Mouse (Mus musculus): ENCODE results near the gene Plekha1.

Gene Plekha1

GRCm38 (mm10) chr7:130860721-130861142, 4.8 kb upstream of the Plekha1 start:
- peak; percentile 64 for DNase-seq

GRCm38 (mm10) chr7:130862501-130862900, 3.1 kb upstream of the Plekha1 start:
- no peak for DNase-seq

DNA sequence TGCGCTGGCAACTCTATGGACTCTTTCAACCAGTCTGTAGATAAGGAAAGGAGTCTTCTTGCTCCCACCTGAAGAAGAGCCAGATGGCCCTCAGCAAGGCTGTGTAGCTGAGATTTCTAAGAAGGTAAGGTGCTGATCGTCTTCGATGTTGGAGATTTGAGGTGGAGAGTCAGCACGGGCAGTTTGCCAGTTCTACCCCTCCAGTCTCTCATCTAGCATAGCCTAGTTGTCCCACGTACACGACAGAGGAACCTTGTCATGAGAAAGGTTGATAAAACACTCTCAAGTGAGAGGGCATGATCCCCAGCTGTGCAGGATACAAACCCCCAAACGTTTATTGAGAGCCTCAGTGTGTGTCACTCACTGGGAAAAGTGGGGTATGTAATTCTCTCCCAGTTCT, 845 bp upstream of the Plekha1 start:
- no peak for DNase-seq

- DNase-seq, result peak; percentile 22
Observed at GRCm38 (mm10) chr7:130866640-130867039, 1.1 kb downstream of the Plekha1 start.

DNA sequence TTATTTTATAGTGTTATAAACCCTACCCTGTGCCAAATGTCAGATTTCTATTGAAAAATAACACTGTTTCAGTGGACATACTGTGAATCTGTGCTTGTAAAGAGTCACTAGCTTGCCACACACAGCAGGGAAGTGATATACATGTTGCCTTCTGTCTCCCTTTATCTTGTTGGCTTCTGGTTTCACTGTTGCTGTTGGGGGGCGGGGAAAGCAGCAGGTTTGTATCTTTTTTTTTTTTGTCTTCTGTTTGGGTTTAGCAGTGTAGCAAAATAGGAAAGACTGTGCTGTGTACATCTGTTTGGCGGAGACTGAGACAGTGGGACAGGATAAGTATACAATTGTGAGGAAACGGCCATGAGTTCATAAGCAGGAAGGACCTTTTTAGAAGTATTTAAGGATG, 1.7 kb downstream of the Plekha1 start:
- no peak for DNase-seq

GRCm38 (mm10) chr7:130884161-130884560, 18.6 kb downstream of the Plekha1 start:
- no peak for DNase-seq

DNA sequence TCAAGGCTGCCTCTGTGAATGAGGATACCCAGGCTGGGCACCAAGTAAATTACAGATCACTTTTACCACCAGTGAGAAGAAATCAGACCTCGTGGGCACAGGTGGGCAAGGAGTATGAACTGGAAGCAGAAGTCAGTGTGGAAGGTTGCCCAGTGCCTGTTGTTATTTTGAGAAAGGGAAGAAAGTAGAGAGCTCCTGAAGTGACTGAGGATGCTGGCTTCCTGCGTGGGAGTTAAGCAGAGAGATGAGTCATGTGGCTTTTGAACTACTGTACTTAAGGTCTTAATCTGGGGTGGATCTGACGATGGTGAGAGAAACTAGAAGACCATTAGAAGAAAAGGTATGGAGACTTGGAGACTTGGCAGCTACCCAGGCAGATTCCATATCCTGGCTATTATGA, 20.7 kb downstream of the Plekha1 start:
- DNase-seq, result no peak

DNA sequence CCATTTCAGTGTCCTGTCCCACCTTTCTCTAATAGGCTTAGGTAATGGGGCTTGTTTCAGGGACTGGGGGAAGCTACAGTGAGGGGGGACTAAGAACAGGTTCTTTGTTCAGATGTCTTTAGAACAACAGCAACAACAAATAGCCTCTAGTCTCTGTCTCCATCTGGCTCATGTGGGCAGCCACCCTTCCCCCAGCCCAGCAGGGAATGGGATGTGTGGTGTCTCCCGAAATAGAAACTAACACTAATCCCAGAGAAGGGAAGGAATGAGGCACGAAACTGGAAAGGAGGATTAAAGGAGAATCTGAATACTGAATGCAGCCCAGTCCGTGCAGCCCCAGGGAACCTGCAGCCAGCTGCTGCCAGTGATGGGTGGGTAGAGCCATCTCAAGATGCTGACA, 22.4 kb downstream of the Plekha1 start:
- DNase-seq, result peak; percentile 69

DNA sequence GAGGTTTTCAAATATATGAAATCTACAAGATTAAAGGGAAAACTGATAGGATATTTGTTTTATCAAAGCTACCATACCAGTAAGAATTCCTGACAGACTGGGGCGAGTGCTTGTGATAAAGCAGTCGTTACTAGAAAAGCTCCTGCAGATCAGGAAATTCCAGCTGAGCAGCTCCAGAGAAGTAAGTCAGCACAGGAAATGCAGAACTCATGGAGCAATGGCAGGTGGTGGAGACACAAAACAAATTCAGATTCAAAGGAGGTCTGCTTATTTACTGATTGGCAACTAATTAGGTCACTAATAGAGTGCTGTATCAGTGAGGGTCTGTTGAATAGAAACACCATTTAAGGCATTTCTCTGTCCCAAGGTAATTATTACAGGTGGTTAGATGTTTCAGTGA, 25.3 kb downstream of the Plekha1 start:
- DNase-seq, result peak; percentile 3

DNA sequence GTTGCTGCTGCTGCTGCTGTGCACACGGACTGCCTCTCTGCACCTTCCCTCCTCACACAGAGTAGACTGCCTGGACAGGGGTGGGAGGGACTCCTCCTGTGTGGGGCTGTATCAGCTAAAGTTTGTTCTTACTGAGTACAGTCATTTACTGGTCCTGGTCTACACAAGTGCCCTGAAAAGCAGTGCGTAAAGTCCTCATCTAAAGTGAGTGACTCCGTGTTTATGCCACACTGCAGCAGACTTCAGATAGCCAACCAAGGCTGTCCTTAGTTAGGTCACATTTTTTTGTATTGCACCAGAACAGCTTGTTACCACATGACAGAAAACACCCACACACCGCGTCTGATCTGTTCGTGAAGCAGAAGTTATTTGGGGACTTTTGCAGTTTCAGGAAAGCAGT, 27.4 kb downstream of the Plekha1 start:
- no peak for DNase-seq

- no peak for DNase-seq
Observed at GRCm38 (mm10) chr7:130894931-130895617, 29.5 kb downstream of the Plekha1 start.

DNA sequence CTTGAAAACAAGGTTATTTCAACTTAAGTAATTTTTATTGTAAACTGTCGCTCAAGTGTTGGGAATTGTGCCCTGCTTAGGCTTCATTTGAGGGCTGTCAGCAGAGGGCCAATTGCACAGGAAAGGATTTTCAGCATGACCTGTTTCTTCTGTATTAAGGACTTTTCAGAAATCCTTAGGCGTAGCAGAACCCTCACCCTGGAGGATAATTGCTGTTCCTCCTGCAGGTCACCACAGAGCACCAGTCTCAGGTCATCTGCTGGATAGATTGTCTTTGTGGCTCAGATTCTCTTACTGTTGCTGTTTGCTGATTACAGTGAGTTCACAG, 30.0 kb downstream of the Plekha1 start:
- peak; percentile 45 for DNase-seq

GRCm38 (mm10) chr7:130896064-130896463, 30.5 kb downstream of the Plekha1 start:
- peak; percentile 31 for DNase-seq

DNA sequence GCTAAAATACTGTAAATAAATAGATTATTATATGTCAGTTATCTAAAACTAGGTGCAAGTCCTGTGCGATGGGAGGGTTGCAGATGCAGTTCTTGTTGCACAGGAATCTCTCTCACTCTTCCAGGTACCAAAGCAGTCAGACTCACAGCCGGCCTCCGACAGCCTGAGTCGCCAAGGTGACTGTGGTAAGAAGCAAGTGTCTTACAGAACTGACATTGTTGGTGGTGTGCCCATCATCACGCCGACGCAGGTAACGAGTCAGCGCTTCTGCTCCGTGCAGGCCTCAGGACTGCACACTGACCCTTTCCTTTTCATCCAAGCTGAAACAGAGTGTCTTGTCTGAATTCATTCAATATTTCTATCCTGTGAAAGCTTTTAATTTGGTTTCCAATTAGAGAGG, 31.6 kb downstream of the Plekha1 start:
- no peak for DNase-seq

- peak; percentile 54 for DNase-seq
Observed at GRCm38 (mm10) chr7:130898373-130898772, 32.8 kb downstream of the Plekha1 start.

DNA sequence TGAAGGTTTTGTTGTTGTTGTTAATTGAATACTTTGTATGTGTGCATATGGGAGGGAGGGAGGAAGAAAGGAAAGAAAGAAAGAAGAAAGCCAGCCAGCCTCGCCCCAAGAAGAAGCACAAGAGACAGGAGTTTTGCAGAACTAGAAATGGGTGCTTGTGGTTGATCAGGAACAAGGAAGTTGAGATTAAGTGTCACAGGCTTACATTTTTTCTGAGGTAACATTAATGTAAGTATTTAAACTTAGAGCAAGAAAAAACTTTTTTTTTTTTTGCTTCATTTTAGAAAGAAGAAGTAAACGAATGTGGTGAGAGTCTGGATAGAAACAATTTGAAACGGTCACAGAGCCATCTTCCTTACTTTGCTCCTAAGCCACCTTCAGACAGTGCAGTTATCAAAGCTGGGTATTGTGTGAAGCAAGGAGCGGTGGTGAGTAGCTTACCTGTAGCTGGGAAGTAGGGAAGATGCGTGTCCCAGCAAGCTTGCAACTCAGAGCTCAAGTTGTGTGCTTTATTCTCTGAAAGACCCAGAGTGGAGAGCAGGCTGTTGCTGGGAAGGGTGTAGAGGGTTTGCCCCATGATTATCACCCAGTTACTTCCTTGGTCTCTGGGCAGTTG, 34.8 kb downstream of the Plekha1 start:
- DNase-seq, result no peak

DNA sequence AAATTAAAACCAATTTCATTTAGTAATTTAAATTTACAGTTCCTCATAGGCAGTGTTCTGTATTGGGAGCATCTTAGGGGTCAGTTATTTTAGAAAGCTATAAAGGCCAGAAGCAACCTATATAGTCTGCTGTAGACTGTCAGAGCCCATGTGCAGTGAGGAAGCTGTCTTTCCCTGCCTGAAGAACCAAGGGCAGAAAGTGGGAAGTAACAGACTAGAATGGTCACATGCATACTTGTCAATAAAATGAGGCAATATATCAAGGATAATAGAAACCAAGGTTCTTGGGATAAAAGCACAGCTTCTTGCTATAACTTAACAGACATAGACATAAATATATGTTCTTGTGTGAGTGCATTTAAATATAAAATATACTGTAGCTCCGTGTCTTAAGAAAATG, 37.4 kb downstream of the Plekha1 start:
- no peak for DNase-seq

GRCm38 (mm10) chr7:130903505-130904074, 38.0 kb downstream of the Plekha1 start:
- no peak for DNase-seq

GRCm38 (mm10) chr7:130904571-130905365, 39.2 kb downstream of the Plekha1 start:
- DNase-seq, result no peak

DNA sequence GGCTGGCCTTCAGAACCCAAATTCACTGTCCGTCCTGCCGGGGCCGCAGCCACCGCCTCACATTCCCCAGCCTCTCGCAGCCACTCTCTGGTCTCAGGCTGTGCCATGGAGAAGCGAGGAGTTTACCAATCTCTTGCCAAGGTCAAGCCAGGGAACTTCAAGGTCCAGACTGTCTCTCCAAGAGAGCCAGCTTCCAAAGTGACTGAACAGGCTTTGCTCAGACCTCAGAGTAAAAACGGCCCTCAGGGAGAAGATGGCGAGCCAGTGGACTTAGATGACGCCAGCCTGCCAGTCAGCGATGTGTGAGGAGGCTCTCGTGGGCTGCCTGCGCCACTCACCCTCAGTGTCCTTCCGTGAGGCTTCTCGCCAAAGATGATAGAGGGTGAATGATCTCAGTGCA, 45.3 kb downstream of the Plekha1 start:
- no peak for DNase-seq

DNA sequence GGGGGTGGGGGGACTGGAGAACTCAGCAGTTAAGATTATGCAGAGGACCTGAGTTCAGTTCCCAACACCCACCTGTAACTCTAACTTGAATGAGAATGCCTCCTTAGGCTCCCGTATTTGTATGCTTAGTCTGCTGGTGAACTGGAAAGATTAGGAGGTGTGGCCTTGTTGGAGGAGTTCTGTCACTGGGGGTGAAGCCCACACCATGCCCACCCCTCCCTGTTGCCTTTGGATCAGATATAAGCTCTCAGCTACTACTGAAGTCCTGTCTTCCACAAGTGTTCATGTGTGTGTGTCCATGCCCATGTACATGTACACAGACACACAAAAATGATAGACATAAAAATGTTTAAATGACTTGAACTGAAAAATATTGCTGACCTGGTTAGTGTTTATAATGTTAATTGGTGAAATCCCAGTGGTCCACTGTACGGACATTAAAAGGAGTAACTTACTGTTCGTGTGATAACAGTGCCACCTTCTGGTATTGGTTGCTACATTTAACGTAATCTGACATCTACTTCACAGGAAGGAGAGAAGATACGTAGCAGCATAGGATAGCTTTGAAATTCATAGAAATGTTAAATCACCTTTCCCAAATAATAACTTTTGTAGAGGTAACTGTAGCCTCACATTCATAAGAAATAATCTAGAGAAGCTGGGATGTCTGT, 49.3 kb downstream of the Plekha1 start:
- peak; percentile 82 for DNase-seq

DNA sequence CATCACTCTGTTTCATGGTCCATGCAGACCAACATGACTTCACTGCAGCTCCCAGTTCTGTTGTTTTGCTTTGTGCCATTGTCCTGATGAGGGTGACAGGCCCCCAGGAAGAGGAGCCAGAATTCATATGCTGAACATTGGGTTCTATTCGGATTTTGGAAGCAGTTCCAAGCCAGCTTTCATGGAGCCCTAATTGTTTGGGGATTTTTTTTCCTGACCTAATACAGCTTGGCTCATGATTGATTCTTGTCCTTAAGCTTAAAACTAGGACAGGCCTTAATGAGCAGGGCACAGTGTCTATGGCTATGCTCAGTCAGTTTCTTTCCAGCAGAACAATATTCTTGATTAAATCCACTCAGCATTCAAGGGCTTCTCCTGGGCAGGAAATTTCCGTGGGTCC, 52.7 kb downstream of the Plekha1 start:
- DNase-seq, result no peak
